Mouse (Mus musculus): Measurements from ENCODE around the gene Vsig1. TPM values are rescaled to one million over a fixed set of nuclear protein-coding genes. Genes with fewer than 3 reads are reported as not detected.
A peak's percentile ranks its signal among the peaks of the same experiment; 100 is the strongest.

Vsig1 gene
- not detected for total RNA-seq (2021)
- long read RNA-seq, experiment 1, result 0 reads
- long read RNA-seq, experiment 2, result 0 reads

DNA sequence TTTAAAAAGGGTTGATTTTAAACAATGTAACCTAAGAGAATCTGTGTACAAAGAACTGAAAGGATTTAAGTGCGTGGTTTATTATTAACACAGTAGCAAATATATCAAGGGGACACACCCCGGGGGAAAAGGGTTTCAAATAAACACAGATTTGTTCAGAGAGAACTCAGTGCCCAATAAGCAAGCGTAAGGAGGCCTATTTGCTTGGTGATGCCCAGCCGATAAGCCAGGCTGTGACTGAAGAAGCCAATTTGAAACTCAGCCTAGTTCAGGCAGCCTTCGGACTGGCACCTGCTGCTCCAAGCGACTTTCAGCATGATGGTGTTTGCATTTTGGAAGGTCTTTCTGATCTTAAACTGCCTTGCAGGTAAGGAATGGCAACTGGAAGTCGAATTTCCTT is at the start of gene Vsig1:
TSS of gene Vsig1 (plus strand) at position 249 of the 400 bp plus-strand sequence.
- DNase-seq (ENCODE audit: low spot score in 2 of 2), result no peak

DNA sequence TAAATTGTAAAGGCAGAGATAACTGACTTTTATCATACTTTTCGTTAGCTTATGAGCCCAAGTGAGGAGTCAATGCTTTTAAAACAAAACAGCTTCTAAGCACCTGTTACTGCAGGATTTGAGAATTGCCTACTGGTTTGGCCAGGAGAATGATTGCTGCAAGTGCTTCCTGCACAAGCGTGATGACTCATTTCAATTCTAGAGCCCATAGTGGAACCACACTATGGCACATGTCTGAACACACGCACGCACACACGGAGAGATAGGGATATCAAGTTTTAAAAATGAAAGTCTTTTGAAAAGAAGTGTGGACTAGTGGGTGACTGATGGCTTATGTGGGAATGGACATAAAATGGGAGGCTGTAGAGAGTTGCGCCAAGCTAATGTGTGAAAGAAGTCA is 44.6 kb upstream of the Vsig1 start:
- no peak for DNase-seq (ENCODE audit: low spot score in 2 of 2)

DNA sequence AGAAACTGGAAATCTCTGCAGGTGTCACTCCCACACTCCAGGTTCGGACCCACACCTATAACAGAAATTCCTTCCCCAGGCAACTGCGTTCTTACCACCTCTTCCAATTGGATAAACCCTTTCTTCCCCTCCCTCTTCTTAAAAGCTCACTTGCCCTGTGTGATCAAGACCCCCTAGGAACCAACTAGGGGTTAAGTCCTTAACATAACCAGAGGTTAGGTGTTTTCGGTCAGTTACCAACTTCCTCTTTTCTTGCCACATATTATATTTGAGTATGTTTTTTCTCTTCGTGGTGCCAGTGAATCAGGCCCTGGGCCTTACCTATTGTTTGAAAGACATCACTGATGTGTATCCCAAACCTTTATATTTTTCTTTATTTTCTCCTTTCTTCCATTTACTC is 44.0 kb upstream of the Vsig1 start:
- no peak for DNase-seq (ENCODE audit: low spot score in 2 of 2)

DNA sequence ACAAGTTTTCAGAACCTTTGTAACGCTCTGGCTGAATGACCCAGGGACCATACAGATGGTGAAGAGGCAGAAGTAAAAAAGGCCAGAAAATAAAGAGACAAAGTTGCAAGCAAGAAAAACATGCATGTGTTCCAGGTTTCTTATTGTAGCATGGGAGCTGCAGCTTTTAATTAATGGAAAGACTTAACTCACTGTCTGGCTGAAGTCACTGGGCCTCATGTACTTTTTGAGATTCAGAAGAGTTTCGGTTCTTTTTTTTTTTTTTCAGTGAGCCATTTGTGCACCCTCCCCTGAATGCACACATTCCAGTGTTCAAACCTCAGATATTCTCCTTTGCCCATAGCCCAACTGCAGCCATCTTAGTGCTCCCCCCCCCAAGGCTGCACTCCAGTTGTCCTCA is 20.2 kb upstream of the Vsig1 start:
- no peak for DNase-seq (ENCODE audit: low spot score in 2 of 2)

DNA sequence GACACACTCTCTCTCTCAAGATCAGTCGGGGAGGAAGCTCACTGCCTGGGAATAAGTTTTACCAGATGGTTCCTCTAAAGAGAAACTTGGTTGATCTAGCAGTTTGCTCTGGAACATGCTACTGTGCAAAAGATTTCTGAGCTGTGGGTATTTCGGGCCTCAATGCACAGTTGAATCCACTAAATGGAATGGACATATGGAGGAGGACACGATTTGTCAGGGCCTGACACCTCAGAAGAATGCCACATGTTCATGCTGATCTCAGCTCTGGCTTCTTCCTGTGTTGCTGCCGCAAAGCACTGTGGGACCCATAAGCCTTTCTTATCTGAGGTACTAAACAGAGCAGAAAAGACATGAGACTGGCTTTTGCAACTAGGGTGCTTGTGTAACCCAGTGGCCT is 15.6 kb upstream of the Vsig1 start:
- DNase-seq (ENCODE audit: low spot score in 2 of 2), result no peak

DNA sequence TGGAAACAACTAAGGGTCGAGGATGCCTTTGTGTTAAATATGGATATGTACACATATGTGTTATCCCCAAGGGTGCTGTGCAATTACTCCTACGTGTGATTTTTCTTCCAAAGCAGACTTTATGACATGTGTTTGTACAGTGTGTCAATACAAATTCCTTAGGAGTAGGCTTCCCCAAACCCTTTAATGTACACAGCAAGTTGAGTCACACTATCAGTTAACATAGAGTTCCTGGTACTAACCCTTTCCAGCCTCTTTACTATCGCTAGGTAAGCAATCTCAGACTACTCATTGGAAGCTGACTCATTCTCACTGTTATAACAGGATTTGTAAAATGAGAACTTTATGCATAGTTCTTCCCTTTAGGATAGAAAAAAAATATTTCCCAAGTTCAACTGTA is 3.9 kb upstream of the Vsig1 start:
- no peak for DNase-seq (ENCODE audit: low spot score in 2 of 2)

DNA sequence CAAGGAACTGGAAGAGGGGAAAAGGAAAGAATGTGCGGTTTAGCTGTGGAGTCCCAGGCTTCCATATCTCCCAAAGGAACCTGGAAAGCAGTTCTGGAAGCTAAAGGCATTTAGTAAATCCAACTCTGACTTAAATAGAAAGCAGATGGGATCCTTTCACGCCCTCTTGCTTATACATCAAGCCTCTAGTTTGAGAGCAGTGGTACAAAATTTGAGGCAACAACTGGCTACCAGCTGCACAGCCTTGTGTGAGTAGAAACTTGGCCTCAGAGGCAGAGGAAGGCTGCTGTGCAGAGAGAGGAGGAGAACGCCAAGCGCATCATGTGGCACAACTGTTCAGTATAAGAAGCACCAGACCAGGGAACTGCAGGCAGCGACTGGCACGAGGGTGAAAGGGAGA is 13.9 kb downstream of the Vsig1 start:
- DNase-seq (ENCODE audit: low spot score in 2 of 2), result no peak

DNA sequence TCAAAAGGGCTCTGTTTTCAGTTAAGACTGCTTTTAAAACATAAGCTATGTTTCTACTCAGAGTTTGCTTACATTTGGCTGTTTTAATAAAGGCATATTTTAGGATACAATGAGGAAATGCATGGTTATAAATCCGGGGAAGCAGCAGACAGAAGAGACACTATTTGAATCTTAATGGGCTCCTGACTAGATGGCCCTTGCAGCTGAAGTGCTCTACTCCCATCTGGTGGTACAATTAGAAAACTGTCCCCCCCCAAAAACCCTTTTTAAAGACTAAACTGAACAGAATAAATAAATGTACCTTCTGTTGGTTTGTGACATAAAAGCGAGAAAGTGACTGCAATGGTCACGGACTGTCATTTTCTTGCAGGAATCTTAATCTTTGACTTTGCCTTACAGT is 24.7 kb downstream of the Vsig1 start:
- DNase-seq (ENCODE audit: low spot score in 2 of 2), result no peak

DNA sequence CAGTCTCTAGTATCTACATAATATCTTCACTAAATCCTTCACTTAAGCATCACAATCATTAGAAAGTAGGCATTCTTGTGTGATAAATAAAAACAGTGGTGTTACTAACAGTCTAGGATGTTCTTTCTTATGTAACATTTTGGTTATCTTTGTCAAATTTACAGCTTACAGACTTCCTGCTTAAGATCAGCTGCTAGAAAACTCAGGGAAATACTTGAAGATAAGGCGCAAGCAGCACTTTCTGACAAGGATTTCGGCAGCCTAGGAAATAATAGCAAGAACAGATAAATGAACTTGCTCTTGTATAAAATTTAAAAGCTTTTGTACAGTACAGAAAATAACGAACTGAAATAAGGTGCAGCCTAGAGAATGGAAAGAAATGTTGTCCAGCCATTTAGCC is 25.9 kb downstream of the Vsig1 start:
- no peak for DNase-seq (ENCODE audit: low spot score in 2 of 2)

DNA sequence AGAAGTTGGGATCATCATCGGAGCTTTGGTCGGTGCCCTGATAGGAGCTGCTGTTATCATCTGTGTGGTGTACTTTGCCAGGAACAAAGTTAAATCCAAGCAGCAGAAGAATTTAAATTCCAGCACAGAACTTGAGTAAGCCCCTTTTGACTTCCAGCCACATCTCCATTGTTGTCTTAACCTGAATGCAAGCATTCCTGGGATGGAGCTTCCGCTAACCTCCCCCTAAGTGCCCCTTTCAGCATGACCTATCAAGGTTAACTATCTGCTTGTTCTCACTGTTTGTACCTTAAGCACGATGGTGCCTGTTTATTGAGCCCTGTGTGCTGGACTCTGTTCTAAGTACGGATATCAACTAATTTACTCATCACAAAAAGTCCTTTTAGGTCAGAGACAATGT is 28.9 kb downstream of the Vsig1 start:
- no peak for DNase-seq (ENCODE audit: low spot score in 2 of 2)

DNA sequence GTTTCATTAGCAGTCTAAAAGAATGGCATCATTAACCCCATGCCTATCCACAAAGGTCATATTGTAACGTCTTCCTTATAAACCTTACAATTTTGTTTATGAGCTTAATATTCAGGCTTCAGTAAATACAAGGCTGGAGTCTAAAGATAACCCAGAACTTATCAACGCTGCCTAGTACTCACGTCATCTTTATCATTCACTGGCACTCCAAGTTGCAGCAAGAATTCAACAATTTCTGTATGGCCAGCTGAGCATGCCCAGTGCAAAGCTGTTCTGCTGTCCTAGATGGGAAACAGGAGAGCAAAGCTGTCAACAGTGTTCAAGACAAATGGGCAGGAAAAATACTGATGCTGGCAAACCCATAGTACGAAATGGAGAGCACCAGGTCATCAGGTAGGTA is 46.2 kb downstream of the Vsig1 start:
- DNase-seq (ENCODE audit: low spot score in 2 of 2), result no peak

DNA sequence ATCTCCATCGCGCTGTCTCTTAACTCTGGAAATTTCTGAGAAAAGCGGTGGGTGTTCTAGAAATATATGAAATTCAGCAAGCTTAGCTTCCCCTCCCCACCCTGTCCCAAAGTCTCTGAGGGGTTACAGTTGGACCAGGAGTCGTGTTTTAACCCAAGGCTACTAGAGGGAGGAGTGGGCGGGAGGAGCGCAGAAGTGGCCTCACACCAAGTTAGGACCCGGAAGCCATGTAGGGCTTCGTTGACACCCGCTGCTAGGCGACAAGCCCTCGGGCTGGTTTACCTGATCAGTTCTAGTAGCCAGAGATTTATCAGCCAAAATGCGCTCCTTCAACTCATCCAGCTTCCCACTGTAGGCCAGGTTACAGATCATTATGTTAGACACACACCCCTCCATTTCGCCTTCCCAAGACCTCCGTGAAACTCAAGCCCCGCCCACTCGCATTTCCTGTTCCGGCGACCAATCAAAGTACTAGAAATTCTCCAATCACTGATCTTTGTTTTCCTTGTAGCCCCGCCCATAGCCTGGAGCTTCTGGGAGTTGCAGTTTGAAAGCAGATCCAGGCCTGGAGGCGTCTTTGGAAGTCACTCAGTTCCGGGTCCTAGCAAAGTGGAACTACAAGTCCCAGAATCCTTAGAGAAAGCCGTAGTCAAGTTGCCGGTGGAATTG is 49.0 kb downstream of the Vsig1 start, which contains the start of the genes Psmd10 and Atg4a:
TSS of gene Psmd10 (minus strand) at position 457 of the 669 bp plus-strand sequence.
TSS of gene Atg4a (plus strand) at position 636 of the 669 bp plus-strand sequence.
- peak; percentile 38 to 71 for DNase-seq (ENCODE audit: low spot score in 2 of 2)

DNA sequence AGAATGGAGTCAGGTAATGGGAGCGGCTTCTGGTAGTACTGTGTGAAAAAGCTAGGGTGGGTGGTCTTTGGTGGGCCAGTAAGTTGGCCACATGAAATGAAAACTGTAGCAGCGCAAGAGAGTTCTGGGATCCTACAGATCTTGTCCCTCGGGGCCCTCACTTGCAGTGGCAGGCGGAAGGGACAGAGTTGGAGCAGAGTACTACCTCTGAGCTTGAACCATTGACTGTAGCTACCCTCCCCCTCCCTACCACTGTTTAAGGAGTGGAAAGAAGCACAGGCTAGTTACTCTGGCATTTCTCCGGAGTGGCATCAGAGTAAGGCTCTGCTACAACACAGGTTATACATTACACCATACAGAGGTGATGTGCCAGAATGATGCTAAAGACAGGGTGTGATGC is 49.6 kb downstream of the Vsig1 start:
- no peak for DNase-seq (ENCODE audit: low spot score in 2 of 2)

DNA sequence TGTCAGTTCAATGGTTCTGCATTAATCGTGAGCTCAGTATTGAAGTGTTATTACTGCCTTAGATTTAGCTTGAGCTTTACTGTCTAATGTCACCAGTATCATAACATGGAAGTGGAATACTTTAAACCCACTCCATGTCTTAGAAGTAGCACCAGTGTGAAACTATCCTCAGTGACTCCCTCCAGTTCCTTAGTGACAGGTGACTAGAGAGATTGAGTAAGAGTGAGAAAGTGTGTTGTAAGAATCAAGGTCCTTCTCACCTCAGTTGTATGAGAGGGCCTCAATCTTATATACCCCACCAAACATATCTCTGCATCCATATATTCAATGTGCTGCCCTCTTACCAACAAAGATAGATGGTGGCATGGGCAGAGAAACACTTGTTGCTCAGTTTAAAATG is 71.5 kb downstream of the Vsig1 start:
- no peak for DNase-seq (ENCODE audit: low spot score in 2 of 2)

DNA sequence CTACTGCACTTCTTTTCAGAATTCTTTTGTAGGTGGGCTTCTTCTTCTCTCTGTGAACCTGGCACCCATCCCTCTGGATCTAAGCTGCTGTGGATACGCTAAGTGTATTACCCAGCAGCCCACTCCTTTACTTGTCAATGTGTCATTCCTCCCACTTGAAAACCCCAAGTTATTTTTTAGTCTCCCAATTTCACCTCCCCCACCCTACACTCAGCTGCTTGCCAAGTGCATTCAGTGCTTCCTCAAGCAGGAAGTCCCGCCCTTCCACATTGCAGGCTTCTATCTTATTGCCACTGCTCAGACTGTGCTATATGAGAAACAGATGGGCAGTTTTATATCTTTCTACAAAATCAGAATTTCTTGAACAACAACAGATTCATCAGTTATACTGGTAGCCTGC is 72.1 kb downstream of the Vsig1 start:
- no peak for DNase-seq (ENCODE audit: low spot score in 2 of 2)

DNA sequence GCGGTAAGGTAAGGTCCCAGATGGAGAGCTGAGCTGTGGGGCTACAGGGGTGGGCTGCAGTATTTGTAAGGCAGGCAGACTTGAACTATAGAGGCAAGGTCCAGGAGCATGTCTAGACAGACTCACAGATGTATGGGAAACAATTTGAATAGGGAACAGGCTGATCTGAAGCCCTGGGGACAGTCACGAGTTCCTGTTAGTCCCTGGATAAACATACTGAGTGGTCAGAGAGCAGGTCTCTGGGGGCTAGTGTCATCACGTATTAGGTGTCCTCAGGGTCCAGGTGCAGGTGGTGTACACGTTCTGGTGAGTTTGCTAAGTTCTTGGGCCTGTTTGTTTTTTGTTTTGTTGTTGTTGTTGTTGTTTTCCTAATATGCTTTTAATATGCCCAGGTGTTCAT is 72.8 kb downstream of the Vsig1 start:
- no peak for DNase-seq (ENCODE audit: low spot score in 2 of 2)

DNA sequence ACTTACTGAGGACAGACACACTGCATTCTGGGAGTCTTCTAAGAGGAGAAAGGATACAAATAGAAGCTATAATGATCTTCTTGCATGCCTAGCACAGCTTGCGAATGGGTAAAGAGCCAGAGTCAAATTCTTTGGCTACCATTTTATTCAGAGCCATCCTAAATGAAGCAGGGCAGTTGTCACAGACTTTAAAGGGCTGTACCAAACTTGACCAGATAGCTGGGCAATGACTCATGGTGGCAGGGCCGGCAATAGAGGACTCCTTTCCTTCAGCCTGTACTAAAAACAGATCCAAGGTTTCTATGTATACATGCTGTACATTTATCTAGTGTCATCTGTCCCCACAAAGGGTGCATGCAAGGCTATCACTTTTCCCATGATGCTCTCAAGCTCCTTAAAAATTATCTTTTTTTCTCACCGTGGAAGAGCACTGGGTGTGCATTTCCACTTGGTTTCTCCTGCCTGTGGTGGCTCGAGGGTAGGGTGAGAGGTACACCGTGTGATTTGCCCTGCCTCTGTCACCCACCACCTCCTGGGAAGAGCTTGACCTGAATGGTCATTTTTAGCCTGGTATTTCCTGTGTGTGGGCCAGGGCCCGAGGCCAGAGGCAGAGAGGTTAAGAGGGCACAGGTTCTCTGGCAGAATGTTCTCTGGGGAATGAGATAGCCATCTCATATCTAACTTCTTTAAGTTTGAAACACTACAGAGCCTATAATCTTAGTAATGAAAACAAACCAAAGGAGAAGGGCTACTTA is 76.0 kb downstream of the Vsig1 start:
- DNase-seq (ENCODE audit: low spot score in 2 of 2), result no peak

DNA sequence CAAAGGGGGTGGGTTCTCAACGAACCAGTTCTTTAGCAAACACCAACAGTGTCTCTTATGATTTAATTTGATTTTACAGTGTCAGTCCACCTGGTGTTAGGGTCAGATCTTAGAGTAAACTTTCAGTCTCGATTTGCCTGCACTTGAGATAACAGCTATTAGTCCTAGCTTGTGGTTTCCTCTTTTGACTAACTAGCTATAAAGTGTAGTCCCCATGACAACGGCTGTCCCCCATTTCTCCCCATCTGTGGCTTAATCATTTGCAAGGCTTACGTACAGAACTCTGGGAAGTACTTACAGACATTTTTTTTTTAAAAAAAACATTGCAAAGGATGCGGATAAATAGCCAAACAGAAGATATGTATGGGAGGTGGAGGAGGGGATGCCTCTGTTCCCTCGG is 77.4 kb downstream of the Vsig1 start:
- DNase-seq (ENCODE audit: low spot score in 2 of 2), result no peak

DNA sequence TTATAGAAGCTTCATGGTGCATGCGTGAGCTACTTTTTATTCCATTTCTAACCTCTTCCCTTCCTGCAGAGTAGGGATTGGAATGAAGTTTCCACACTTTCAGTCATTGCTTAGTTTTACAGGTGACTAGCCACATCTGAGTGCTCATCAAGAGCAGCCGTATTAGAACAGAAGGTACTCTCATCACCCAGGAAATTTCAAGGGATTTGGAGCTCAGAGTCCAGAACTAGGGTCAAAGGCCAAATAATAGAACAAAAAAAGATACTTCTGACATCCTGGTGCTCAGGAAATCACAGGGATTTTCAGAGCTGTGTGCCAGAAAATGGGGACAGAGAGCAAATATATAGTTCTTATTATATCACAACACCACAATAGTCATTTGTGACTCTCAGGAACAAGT is 77.8 kb downstream of the Vsig1 start:
- DNase-seq (ENCODE audit: low spot score in 2 of 2), result no peak
